Mouse (Mus musculus) MEL (cell line): ENCODE results near the gene Prkar2a.

Experiments
- CHD1 ChIP-seq: IDR thresholded peaks from 2 replicates; pipeline ENCODE4 v1.6.1; 2012; ENCODE audit warnings: low read depth, mild to moderate bottlenecking, inconsistent platforms, low read length, improper control_type of control experiment
- CHD2 ChIP-seq: IDR thresholded peaks from 2 replicates; pipeline ENCODE4 v1.6.1; 2011; ENCODE audit warnings: low read length, improper control_type of control experiment
- CTCF ChIP-seq, 3 experiments: IDR thresholded peaks in 2 of 3; conservative IDR thresholded peaks in 1 of 3; 2 replicates each; pipeline ENCODE4 v1.5.1; 2011 to 2012; ENCODE audit warnings: low read length in 3 of 3, low read depth in 2 of 3, mild to moderate bottlenecking in 2 of 3, improper control_type of control experiment in 1 of 3, inconsistent platforms in 1 of 3, mixed read lengths in 1 of 3, moderate library complexity in 1 of 3; ENCODE audit not compliant: control insufficient read depth in 1 of 3, insufficient read depth in 1 of 3, poor library complexity in 1 of 3, severe bottlenecking in 1 of 3
- EP300 ChIP-seq, 2 experiments: IDR thresholded peaks; 2 replicates each; pipeline ENCODE4 v1.6.1; 2011; ENCODE audit warnings: improper control_type of control experiment in 2 of 2, low read length in 2 of 2, low read depth in 1 of 2, mild to moderate bottlenecking in 1 of 2
- HCFC1 ChIP-seq: IDR thresholded peaks from 2 replicates; pipeline ENCODE4 v1.6.1; 2012; ENCODE audit warnings: low read depth, mild to moderate bottlenecking, inconsistent platforms, low read length, improper control_type of control experiment, moderate library complexity
- MAFK ChIP-seq: IDR thresholded peaks from 2 replicates; pipeline ENCODE4 v1.6.1; 2011; ENCODE audit warnings: low read depth, mild to moderate bottlenecking, low read length, improper control_type of control experiment, borderline replicate concordance
- MAX ChIP-seq: IDR thresholded peaks from 2 replicates; pipeline ENCODE4 v1.6.1; 2011; ENCODE audit warnings: low read length, improper control_type of control experiment
- MYC ChIP-seq: IDR thresholded peaks from 2 replicates; pipeline ENCODE4 v1.6.1; 2011; ENCODE audit warnings: low read depth, mild to moderate bottlenecking, low read length, improper control_type of control experiment, moderate library complexity
- POLR2A ChIP-seq, 2 experiments: IDR thresholded peaks; 2 replicates each; pipeline ENCODE4 v1.6.1; 2011 to 2012; ENCODE audit warnings: low read length in 2 of 2, mild to moderate bottlenecking in 2 of 2, control low read depth in 1 of 2, improper control_type of control experiment in 1 of 2, low read depth in 1 of 2, moderate library complexity in 1 of 2; ENCODE audit not compliant: control insufficient read depth in 1 of 2, insufficient read depth in 1 of 2, poor library complexity in 1 of 2
- TAL1 ChIP-seq: IDR thresholded peaks from 2 replicates; pipeline ENCODE4 v1.6.1; 2012; ENCODE audit warnings: mild to moderate bottlenecking, inconsistent platforms, low read length, moderate library complexity, mixed read lengths
- UBTF ChIP-seq: IDR thresholded peaks from 2 replicates; pipeline ENCODE4 v1.6.1; 2012; ENCODE audit warnings: low read depth, mild to moderate bottlenecking, inconsistent platforms, low read length, improper control_type of control experiment, moderate library complexity, borderline replicate concordance; ENCODE audit not compliant: insufficient read depth
- USF1 ChIP-seq: IDR thresholded peaks from 2 replicates; pipeline ENCODE4 v1.6.1; 2014; ENCODE audit warnings: low read depth, mild to moderate bottlenecking, inconsistent platforms, low read length, improper control_type of control experiment, moderate library complexity
- ZKSCAN1 ChIP-seq: IDR thresholded peaks from 2 replicates; pipeline ENCODE4 v1.6.1; 2012; ENCODE audit warnings: low read depth, mild to moderate bottlenecking, inconsistent platforms, low read length, improper control_type of control experiment, moderate library complexity
- ZMIZ1 ChIP-seq: IDR thresholded peaks from 2 replicates; pipeline ENCODE4 v1.6.1; 2012; ENCODE audit warnings: low read depth, mild to moderate bottlenecking, inconsistent platforms, low read length, improper control_type of control experiment, moderate library complexity

DNA sequence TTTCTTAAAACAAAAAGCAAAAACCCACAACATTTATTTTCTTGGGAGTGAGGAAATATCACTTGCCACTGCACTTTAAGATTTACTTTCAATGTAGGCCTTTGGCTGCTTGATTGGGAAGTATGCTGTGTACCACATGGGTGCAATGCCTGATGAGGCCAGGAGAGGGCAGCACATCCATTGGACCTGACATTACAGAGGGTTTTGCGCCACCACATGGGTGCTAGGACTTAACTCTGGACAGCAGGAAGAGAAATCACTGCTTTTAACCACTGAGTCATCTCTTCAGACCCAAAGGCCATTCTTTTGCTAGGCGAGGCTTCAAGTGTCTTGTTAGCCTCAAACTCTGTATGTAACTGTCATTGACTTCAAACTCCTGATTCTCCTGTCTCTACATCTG lies 70.7 kb downstream of the Prkar2a start:
- no peak for TF ChIP-seq MAFK
- no peak for TF ChIP-seq CHD1
- peak; percentile 93 to 99 (median 99) for TF ChIP-seq CTCF (IDR thresholded peaks at IDR 0.05 in 2 of 3, conservative IDR thresholded peaks at IDR 0.05 in 1 of 3; ENCODE audit: control insufficient read depth in 1 of 3, insufficient read depth in 1 of 3, low read depth in 2 of 3, low read length in 3 of 3, poor library complexity in 1 of 3, severe bottlenecking in 1 of 3)
- TF ChIP-seq EP300 (IDR thresholded peaks at IDR 0.05; ENCODE audit: low read depth in 1 of 2, low read length in 2 of 2) = no peak
- TF ChIP-seq POLR2A (IDR thresholded peaks at IDR 0.05; ENCODE audit: control insufficient read depth in 1 of 2, insufficient read depth in 1 of 2, low read depth in 1 of 2, low read length in 2 of 2, poor library complexity in 1 of 2) = no peak
- peak; percentile 83 for TF ChIP-seq MYC
- TF ChIP-seq UBTF = no peak
- no peak for TF ChIP-seq HCFC1
- TF ChIP-seq TAL1 = no peak
- peak; percentile 35; the same call in 1 of the 2 replicates for TF ChIP-seq USF1
- TF ChIP-seq MAX = 0 out of 2 replicates have a peak, but pooled peaks have one; percentile 55
- TF ChIP-seq ZKSCAN1 = no peak
- TF ChIP-seq CHD2 = no peak
- no peak for TF ChIP-seq ZMIZ1
